Mouse (Mus musculus) heart, embryonic 14.5 days (tissue): Measurements from ENCODE around the gene Magi3. TPM values are rescaled to one million over a fixed set of nuclear protein-coding genes. Genes with fewer than 3 reads are reported as not detected.

ENCODE experiments used
- ATAC-seq: fragments of 200-750 bp; cut with Nextera tagmentation; 2 replicates; pipeline ENCODE4 v1.8.0; 2017; ENCODE audit warnings: low read depth, moderate TSS enrichment; ENCODE audit not compliant: insufficient number of reproducible peaks, insufficient read depth, low FRiP score
- H3K27ac ChIP-seq, 2 experiments: fragments of 200-500 bp in 1 of 2; fragments of 300-500 bp in 1 of 2; sonication (generic) in 1 of 2; replicated peaks in 1 of 2; 2 replicates each; pipeline ENCODE4 v1.5.1; 2012 to 2014; ENCODE audit warnings: low read depth in 2 of 2, low read length in 2 of 2, control low read depth in 1 of 2, mild to moderate bottlenecking in 1 of 2, mixed read lengths in 1 of 2; ENCODE audit not compliant: control insufficient read depth in 1 of 2, insufficient read depth in 1 of 2
- H3K27me3 ChIP-seq: fragments of 300-500 bp; sonication (generic); 2 replicates; pipeline ENCODE4 v1.6.1; 2014; ENCODE audit warnings: mild to moderate bottlenecking, low read length, control low read depth; ENCODE audit not compliant: control insufficient read depth, insufficient read depth
- H3K36me3 ChIP-seq: fragments of 300-500 bp; sonication (generic); 2 replicates; pipeline ENCODE4 v1.6.1; 2014; ENCODE audit warnings: mild to moderate bottlenecking, control low read depth, low read length, mixed read lengths; ENCODE audit not compliant: control insufficient read depth, insufficient read depth
- H3K4me1 ChIP-seq, 2 experiments: fragments of 200-500 bp in 1 of 2; fragments of 300-500 bp in 1 of 2; sonication (generic) in 1 of 2; 2 replicates each; pipeline ENCODE4 v1.6.1; 2012 to 2014; ENCODE audit warnings: low read length in 2 of 2, control low read depth in 1 of 2, mixed read lengths in 1 of 2; ENCODE audit not compliant: control insufficient read depth in 2 of 2, insufficient read depth in 2 of 2
- H3K4me2 ChIP-seq: fragments of 300-500 bp; sonication (generic); 2 replicates; pipeline ENCODE4 v1.6.1; 2014; ENCODE audit warnings: mild to moderate bottlenecking, low read length
- H3K4me3 ChIP-seq, 2 experiments: fragments of 200-500 bp in 1 of 2; fragments of 300-500 bp in 1 of 2; sonication (generic) in 1 of 2; 2 replicates each; pipeline ENCODE4 v1.5.1; 2012 to 2014; ENCODE audit warnings: low read length in 2 of 2, mild to moderate bottlenecking in 2 of 2, control low read depth in 1 of 2, low read depth in 1 of 2, moderate library complexity in 1 of 2; ENCODE audit not compliant: control insufficient read depth in 1 of 2, insufficient read depth in 1 of 2
- H3K9ac ChIP-seq: fragments of 300-500 bp; sonication (generic); 2 replicates; pipeline ENCODE4 v1.6.1; 2014; ENCODE audit warnings: mild to moderate bottlenecking, low read length
- H3K9me3 ChIP-seq: fragments of 300-500 bp; sonication (generic); 2 replicates; pipeline ENCODE4 v1.6.1; 2016; ENCODE audit warnings: low read length, control low read depth; ENCODE audit not compliant: control insufficient read depth
- WGBS: fragments of 180-500 bp; shearing (Covaris S2); extraction: QIAGEN DNeasy Blood & Tissue Kit; methylation state at CpG from one replicate; pipeline ENCODE4 v1.1.7; 2014; 5-methylcytosine and 5-hydroxymethylcytosine counted together
- polyA plus RNA-seq: library from polyadenylated mRNA; unstranded; fragments of >200 nt; fragmentation: Nextera tagmentation; extraction: Ambion mirVana; gene quantifications from 2 replicates; pipeline ENCODE4 v1.2.1, GENCODE M21; 2014

The Magi3 gene
- polyA plus RNA-seq, 1 experiment from 2014 or later = 13.1 TPM

- Histone ChIP-seq H3K4me2 (no peak overlapping the region), H3K4me3 (no peak overlapping the region), H3K4me1 (no peaks in the 10 kb centered on the region), H3K9ac (no peak overlapping the region), H3K27ac (no peak overlapping the region), H3K27me3 (no peaks in the 10 kb centered on the region), H3K9me3 (peaks cover 3% of the 10 kb centered on the region; the same call in 1 of the 2 replicates), H3K36me3 (no peaks in the 10 kb centered on the region)
- 45% methylated on average over 1 of the region's 1 CpGs for WGBS
- ATAC-seq = no peak
Observed at GRCm38 (mm10) chr3:104247057-104247456, 26.9 kb upstream of the Magi3 start.

GRCm38 (mm10) chr3:104244373-104244772 is 24.2 kb upstream of the Magi3 start:
- 83% methylated on average over 8 of the region's 8 CpGs for WGBS
- Histone ChIP-seq H3K27me3 (no peaks in the 10 kb centered on the region), H3K4me1 (no peaks in the 10 kb centered on the region), H3K4me2 (no peak overlapping the region), H3K36me3 (no peaks in the 10 kb centered on the region), H3K4me3 (no peak overlapping the region), H3K9me3 (peaks cover 3% of the 10 kb centered on the region; the same call in 1 of the 2 replicates), H3K27ac (no peak overlapping the region), H3K9ac (no peak overlapping the region)
- ATAC-seq = no peak

- no peak overlapping the region for H3K27ac ChIP-seq
- 76% methylated on average over 6 of the region's 6 CpGs for WGBS
- no peaks in the 10 kb centered on the region for H3K4me1 ChIP-seq
- no peak for ATAC-seq
- no peaks in the 10 kb centered on the region for H3K36me3 ChIP-seq
- H3K9ac ChIP-seq = no peak overlapping the region
- no peaks in the 10 kb centered on the region for H3K27me3 ChIP-seq
- H3K4me3 ChIP-seq = no peak overlapping the region
- H3K9me3 ChIP-seq = peaks cover 3% of the 10 kb centered on the region; the same call in 1 of the 2 replicates
- no peak overlapping the region for H3K4me2 ChIP-seq
Observed at GRCm38 (mm10) chr3:104243972-104244371, 23.8 kb upstream of the Magi3 start.

- no peak overlapping the region for H3K4me2 ChIP-seq
- no peak for ATAC-seq
- H3K36me3 ChIP-seq = no peaks in the 10 kb centered on the region
- H3K4me3 ChIP-seq = no peak overlapping the region
- peaks cover 3% of the 10 kb centered on the region; the same call in 1 of the 2 replicates for H3K9me3 ChIP-seq
- no peak overlapping the region for H3K9ac ChIP-seq
- H3K27ac ChIP-seq = no peak overlapping the region
- H3K27me3 ChIP-seq = no peaks in the 10 kb centered on the region
- no peaks in the 10 kb centered on the region for H3K4me1 ChIP-seq
- WGBS = 72% methylated on average over 2 of the region's 2 CpGs
Observed at GRCm38 (mm10) chr3:104239785-104240184, 19.6 kb upstream of the Magi3 start.

- 0 out of 4 replicates have a peak, but pooled peaks cover 0 to 3% of the 10 kb centered on the region in 2 experiments for H3K4me1 ChIP-seq
- peaks cover 3% of the 10 kb centered on the region; the same call in 1 of the 2 replicates for H3K9me3 ChIP-seq
- no peak overlapping the region for H3K27ac ChIP-seq
- 90% methylated on average over 2 of the region's 2 CpGs for WGBS
- no peak for ATAC-seq
- H3K36me3 ChIP-seq = no peaks in the 10 kb centered on the region
- no peaks in the 10 kb centered on the region for H3K27me3 ChIP-seq
- H3K4me2 ChIP-seq = no peak overlapping the region
- H3K9ac ChIP-seq = no peak overlapping the region
- no peak overlapping the region for H3K4me3 ChIP-seq
Observed at GRCm38 (mm10) chr3:104239376-104239775, 19.2 kb upstream of the Magi3 start.

- no peak overlapping the region for H3K27ac ChIP-seq
- no peak overlapping the region for H3K9ac ChIP-seq
- H3K4me1 ChIP-seq = peaks cover 3 to 12% of the 10 kb centered on the region in 2 experiments; a peak in 2 of 4 replicates
- H3K36me3 ChIP-seq = no peaks in the 10 kb centered on the region
- no peak overlapping the region for H3K4me3 ChIP-seq
- 69% methylated on average over 10 of the region's 10 CpGs for WGBS
- H3K4me2 ChIP-seq = no peak overlapping the region
- H3K27me3 ChIP-seq = no peaks in the 10 kb centered on the region
- no peak for ATAC-seq
- no peaks in the 10 kb centered on the region for H3K9me3 ChIP-seq
Observed at GRCm38 (mm10) chr3:104237846-104238440, 17.8 kb upstream of the Magi3 start.

- H3K4me2 ChIP-seq = no peak overlapping the region
- no peaks in the 10 kb centered on the region for H3K9me3 ChIP-seq
- H3K4me3 ChIP-seq = no peak overlapping the region
- ATAC-seq = no peak
- H3K36me3 ChIP-seq = no peaks in the 10 kb centered on the region
- H3K27ac ChIP-seq = no peak overlapping the region
- H3K27me3 ChIP-seq = no peaks in the 10 kb centered on the region
- H3K4me1 ChIP-seq = peaks cover 3 to 13% of the 10 kb centered on the region in 2 experiments; a peak in 2 of 4 replicates
- no peak overlapping the region for H3K9ac ChIP-seq
- 78% methylated on average over 2 of the region's 2 CpGs for WGBS
Observed at GRCm38 (mm10) chr3:104236029-104236428, 15.9 kb upstream of the Magi3 start.

- WGBS = 89% methylated on average over 5 of the region's 5 CpGs
- Histone ChIP-seq H3K36me3 (no peaks in the 10 kb centered on the region), H3K27ac (no peak overlapping the region), H3K9me3 (no peaks in the 10 kb centered on the region), H3K4me3 (no peak overlapping the region), H3K4me2 (no peak overlapping the region), H3K4me1 (peaks cover 3 to 13% of the 10 kb centered on the region in 2 experiments; a peak in 2 of 4 replicates), H3K27me3 (no peaks in the 10 kb centered on the region), H3K9ac (no peak overlapping the region)
- ATAC-seq = no peak
Observed at GRCm38 (mm10) chr3:104235099-104235498, 14.9 kb upstream of the Magi3 start.
